Mouse (Mus musculus) bone marrow, adult 2 months (tissue): Measurements from ENCODE around the gene Srgap3.

Source experiments
- CTCF ChIP-seq: fragments of 200-500 bp; IDR thresholded peaks from 2 replicates; pipeline ENCODE4 v1.5.1; 2011; ENCODE audit warnings: low read length, control low read depth; ENCODE audit not compliant: control insufficient read depth, insufficient read depth
- POLR2A ChIP-seq: fragments of 200-500 bp; IDR thresholded peaks from 2 replicates; pipeline ENCODE4 v1.6.1; 2011; ENCODE audit warnings: low read depth, mild to moderate bottlenecking, control low read depth, low read length, borderline replicate concordance; ENCODE audit not compliant: control insufficient read depth

DNA sequence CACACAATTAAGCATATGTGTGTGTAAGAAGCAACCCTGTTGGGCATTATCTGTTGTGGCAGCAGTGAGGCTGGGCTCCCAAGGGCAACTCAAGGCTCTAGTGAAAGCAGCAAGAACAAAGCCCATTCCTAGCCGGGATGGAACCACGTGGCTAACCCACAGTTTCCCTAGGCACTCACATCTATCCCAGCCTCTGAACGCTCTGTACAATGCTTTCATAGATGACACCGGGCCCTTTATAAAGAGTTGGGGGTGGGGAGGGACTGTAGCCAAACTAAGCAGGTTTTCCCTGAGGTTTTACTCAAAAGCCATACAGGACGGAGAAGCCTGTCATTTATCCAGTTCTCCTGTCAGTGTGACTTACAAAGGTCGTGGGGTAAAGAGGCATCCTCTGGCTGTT is 90.0 kb downstream of the Srgap3 start:
- no peak for TF ChIP-seq CTCF
- no peak for TF ChIP-seq POLR2A
